Mouse (Mus musculus) ES-Bruce4 (cell line): Measurements from ENCODE around the gene Ptpn1.

ENCODE experiments used
- CTCF ChIP-seq: IDR thresholded peaks from one replicate; pipeline ENCODE4 v1.8.1; 2011; ENCODE audit warnings: low read depth, low read length
- EP300 ChIP-seq: IDR thresholded peaks from 2 replicates; pipeline ENCODE4 v1.6.1; 2011; ENCODE audit warnings: low read depth, low read length; ENCODE audit not compliant: insufficient read depth

- no peak for TF ChIP-seq CTCF
- TF ChIP-seq EP300 = no peak
Measured at GRCm38 (mm10) chr2:167975746-167976145, 43.9 kb downstream of the Ptpn1 start.
